Mouse (Mus musculus): Measurements from ENCODE around the gene Xkr7. TPM values are rescaled to one million over a fixed set of nuclear protein-coding genes. Genes with fewer than 3 reads are reported as not detected.

Gene Xkr7
- total and polyA plus RNA-seq, 2 experiments from 2014 or later, result 1.6 to 65.0 TPM

GRCm38 (mm10) chr2:153005981-153006380, 25.7 kb upstream of the Xkr7 start:
- no peak overlapping the region for H3K4me3 ChIP-seq (ENCODE audit: low read length)
- no peak for TF ChIP-seq CTCF (IDR thresholded peaks at IDR 0.05; ENCODE audit: low read depth)

GRCm38 (mm10) chr2:153009192-153009973, 22.3 kb upstream of the Xkr7 start:
- Histone ChIP-seq H3K9me3 (ENCODE audit: low read length) (no peaks in the 10 kb centered on the region), H3K4me2 (ENCODE audit: low read depth, low read length) (no peak overlapping the region), H3K36me3 (ENCODE audit: insufficient read depth, low read length) (peaks cover 40% of the 10 kb centered on the region), H3K4me3 (ENCODE audit: low read length) (no peak overlapping the region), H3K27ac (no peak overlapping the region), H3K9ac (replicated peaks; ENCODE audit: low read length) (no peak overlapping the region), H3K27me3 (ENCODE audit: insufficient read depth, low read length) (no peaks in the 10 kb centered on the region), H3K4me1 (ENCODE audit: insufficient read depth, low read length) (no peaks in the 10 kb centered on the region)
- WGBS, result 78% methylated on average over 12 of the region's 12 CpGs
- TF ChIP-seq CTCF (IDR thresholded peaks at IDR 0.05; ENCODE audit: low read depth), result no peak
- no peak for ATAC-seq
- no peak for DNase-seq (ENCODE audit: low spot score)

More at GRCm38 (mm10) chr2:153005981-153006380, 25.7 kb upstream of the Xkr7 start:
- H3K4me1 ChIP-seq (ENCODE audit: insufficient read depth, low read length), result no peaks in the 10 kb centered on the region
- H3K27me3 ChIP-seq (ENCODE audit: insufficient read depth, low read length), result no peaks in the 10 kb centered on the region
- no peak for ATAC-seq
- DNase-seq (ENCODE audit: low spot score), result no peak
- H3K36me3 ChIP-seq (ENCODE audit: insufficient read depth, low read length), result peaks cover 35% of the 10 kb centered on the region
- H3K9me3 ChIP-seq (ENCODE audit: low read length), result no peaks in the 10 kb centered on the region
- no peak overlapping the region for H3K27ac ChIP-seq
- 90% methylated on average over 3 of the region's 3 CpGs for WGBS
- H3K9ac ChIP-seq (replicated peaks; ENCODE audit: low read length), result no peak overlapping the region
- H3K4me2 ChIP-seq (ENCODE audit: low read depth, low read length), result no peak overlapping the region

- DNase-seq (ENCODE audit: low spot score) (no peak), ATAC-seq (no peak)
- Histone ChIP-seq H3K27me3 (ENCODE audit: insufficient read depth, low read length) (no peaks in the 10 kb centered on the region), H3K9ac (replicated peaks; ENCODE audit: low read length) (peak overlapping the region; percentile 64), H3K36me3 (ENCODE audit: insufficient read depth, low read length) (peaks cover 23% of the 10 kb centered on the region), H3K27ac (no peak overlapping the region), H3K4me2 (ENCODE audit: low read depth, low read length) (peak overlapping the region; percentile 92), H3K9me3 (ENCODE audit: low read length) (no peaks in the 10 kb centered on the region), H3K4me1 (ENCODE audit: insufficient read depth, low read length) (no peaks in the 10 kb centered on the region), H3K4me3 (ENCODE audit: low read length) (peak overlapping the region; percentile 71)
- TF ChIP-seq CTCF (IDR thresholded peaks at IDR 0.05; ENCODE audit: low read depth), result no peak
- WGBS, result 87% methylated on average over 11 of the region's 11 CpGs
Observed at GRCm38 (mm10) chr2:153013724-153014515, 17.7 kb upstream of the Xkr7 start.

GRCm38 (mm10) chr2:153014758-153015593, 16.7 kb upstream of the Xkr7 start, which contains the start of gene Pdrg1:
Pdrg1 (minus strand) TSS chr2:153015427.
- Histone ChIP-seq H3K27ac (peak within 1 kb of the TSS; percentile 49), H3K9ac (replicated peaks; ENCODE audit: low read length) (peak within 1 kb of the TSS; percentile 64), H3K4me3 (ENCODE audit: low read length) (peak within 1 kb of the TSS; percentile 71), H3K27me3 (ENCODE audit: insufficient read depth, low read length) (no peaks in the 10 kb centered on the region), H3K9me3 (ENCODE audit: low read length) (no peaks in the 10 kb centered on the region), H3K4me1 (ENCODE audit: insufficient read depth, low read length) (no peaks in the 10 kb centered on the region), H3K36me3 (ENCODE audit: insufficient read depth, low read length) (peaks cover 13% of the 10 kb centered on the region), H3K4me2 (ENCODE audit: low read depth, low read length) (peak within 1 kb of the TSS; percentile 92)
- TF ChIP-seq CTCF (IDR thresholded peaks at IDR 0.05; ENCODE audit: low read depth), result peak; percentile 97
- WGBS, result 2% methylated on average over 53 of the region's 54 CpGs
- peak; percentile 98 for DNase-seq (ENCODE audit: low spot score)
- peak; percentile 95 for ATAC-seq

GRCm38 (mm10) chr2:153015804-153016203, 15.8 kb upstream of the Xkr7 start:
- no peak overlapping the region for H3K9ac ChIP-seq (replicated peaks; ENCODE audit: low read length)
- no peak for TF ChIP-seq CTCF (IDR thresholded peaks at IDR 0.05; ENCODE audit: low read depth)
- peaks cover 6% of the 10 kb centered on the region; the same call in 1 of the 2 replicates for H3K36me3 ChIP-seq (ENCODE audit: insufficient read depth, low read length)
- WGBS, result 21% methylated on average over 8 of the region's 8 CpGs
- no peaks in the 10 kb centered on the region for H3K27me3 ChIP-seq (ENCODE audit: insufficient read depth, low read length)
- no peaks in the 10 kb centered on the region for H3K9me3 ChIP-seq (ENCODE audit: low read length)
- H3K4me3 ChIP-seq (ENCODE audit: low read length), result no peak overlapping the region; the same call in 1 of the 2 replicates
- peak overlapping the region; percentile 92 for H3K4me2 ChIP-seq (ENCODE audit: low read depth, low read length)
- ATAC-seq (0 out of 2 replicates have a peak, but pooled peaks have one; percentile 42), DNase-seq (ENCODE audit: low spot score) (peak; percentile 81)
- no peaks in the 10 kb centered on the region for H3K4me1 ChIP-seq (ENCODE audit: insufficient read depth, low read length)
- H3K27ac ChIP-seq, result peak overlapping the region; percentile 22; the same call in 1 of the 2 replicates

- Histone ChIP-seq H3K4me1 (ENCODE audit: insufficient read depth, low read length) (no peaks in the 10 kb centered on the region), H3K27me3 (ENCODE audit: insufficient read depth, low read length) (no peaks in the 10 kb centered on the region), H3K27ac (no peak overlapping the region), H3K36me3 (ENCODE audit: insufficient read depth, low read length) (peaks cover 5% of the 10 kb centered on the region; the same call in 1 of the 2 replicates), H3K4me3 (ENCODE audit: low read length) (no peak overlapping the region), H3K9me3 (ENCODE audit: low read length) (no peaks in the 10 kb centered on the region), H3K4me2 (ENCODE audit: low read depth, low read length) (no peak overlapping the region), H3K9ac (replicated peaks; ENCODE audit: low read length) (no peak overlapping the region)
- ATAC-seq (no peak), DNase-seq (ENCODE audit: low spot score) (no peak)
- 43% methylated on average over 5 of the region's 5 CpGs for WGBS
- TF ChIP-seq CTCF (IDR thresholded peaks at IDR 0.05; ENCODE audit: low read depth), result no peak
Observed at GRCm38 (mm10) chr2:153016786-153017185, 14.9 kb upstream of the Xkr7 start.
